ENCODE assay signal across 14 mouse cellular contexts in the genomic region with DNA sequence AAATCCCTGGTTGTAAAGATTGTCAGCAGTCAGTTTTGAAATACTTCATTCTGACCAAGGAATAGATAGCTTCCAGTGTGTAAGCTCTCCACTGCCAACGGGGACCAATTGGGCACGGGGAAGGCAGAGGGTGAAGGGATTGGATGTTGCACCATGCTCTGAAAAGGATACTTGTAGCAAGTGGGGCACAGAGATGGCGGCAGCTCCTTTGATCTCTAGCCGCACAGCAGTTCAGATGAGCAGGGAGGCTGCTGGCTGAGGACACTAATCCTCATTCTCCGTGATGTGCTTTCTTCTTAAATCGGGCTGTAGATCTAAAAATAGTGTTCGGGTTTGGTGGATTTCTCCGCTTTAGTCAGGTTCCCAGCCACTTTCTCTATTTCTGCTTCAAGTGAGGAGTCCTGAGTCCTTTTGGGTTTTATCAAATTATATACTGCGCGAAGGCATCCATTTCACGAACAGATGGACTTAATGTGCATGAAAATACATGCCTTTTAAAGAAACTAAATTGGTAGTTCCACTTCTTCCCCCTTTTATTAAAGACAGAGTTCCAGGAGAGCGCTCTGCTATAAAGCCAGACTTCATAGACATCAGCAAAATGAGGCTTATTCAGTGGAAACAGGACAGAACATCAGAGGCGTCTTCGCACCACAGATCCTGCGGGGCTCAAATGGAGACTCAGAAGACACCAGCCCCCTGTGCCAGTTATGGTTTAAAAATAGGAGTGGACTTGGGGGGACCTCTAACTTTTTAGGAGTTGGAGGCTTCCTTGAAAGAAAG.
DNase-seq lines count a peak whose midpoint lies in the region; ATAC-seq and TF ChIP-seq lines count a peak whose summit lies in the region.
"Had no signal": no experiment of that assay in that cellular context is flagged by ENCODE, and none has a peak within 500 bp of the region (broad histone marks: within the 10 kb centered on the region; RNA-seq: fewer than 3 reads in every experiment).

No protein-coding gene starts in this region.

- whole genome bisulfite sequencing in forebrain, embryonic 14.5 days = 53% methylated on average over 15 of the region's 15 CpGs
- WGBS in forebrain, embryonic 15.5 days = 51% methylated on average over 15 of the region's 15 CpGs
- 34% methylated on average over 15 of the region's 15 CpGs for WGBS in embryonic facial prominence, embryonic 14.5 days
- WGBS in olfactory bulb, adult 2 months = 20% methylated on average over 15 of the region's 15 CpGs

- no peak for ATAC-seq in forebrain, embryonic 14.5 days
- ATAC-seq in forebrain, embryonic 15.5 days (replicated peaks) = no peak
- ATAC-seq in embryonic facial prominence, embryonic 14.5 days (ENCODE audit: low read depth) = 0 out of 2 replicates have a peak, but pooled peaks have one; percentile 30
- ATAC-seq: activated CD4-positive, CD25-positive, alpha-beta regulatory T cell, adult 4 months had no signal

- no peak overlapping the region for H3K27ac ChIP-seq in forebrain, embryonic 14.5 days (ENCODE audit: low read depth, low read length)
- H3K27ac ChIP-seq in forebrain, embryonic 15.5 days (replicated peaks) = no peak overlapping the region
- H3K27ac ChIP-seq in left cerebral cortex, adult 2 months = no peak overlapping the region
- 0 out of 2 replicates have a peak overlapping the region, but pooled peaks have one; percentile 21 for H3K27ac ChIP-seq in embryonic facial prominence, embryonic 14.5 days (replicated peaks; ENCODE audit: low read depth, low read length)
- peak overlapping the region; percentile 62 for H3K27ac ChIP-seq in olfactory bulb, adult 2 months (ENCODE audit: insufficient read depth, low read depth, low read length)
- H3K27ac ChIP-seq: heart, embryonic 13.5 days; layer of hippocampus, adult 2 months had no signal

- no peaks in the 10 kb centered on the region for H3K9me3 ChIP-seq in forebrain, embryonic 14.5 days (replicated peaks; ENCODE audit: control insufficient read depth, low read length)
- no peaks in the 10 kb centered on the region for H3K9me3 ChIP-seq in forebrain, embryonic 15.5 days
- H3K9me3 ChIP-seq in embryonic facial prominence, embryonic 14.5 days (ENCODE audit: control insufficient read depth, low read length) = no peaks in the 10 kb centered on the region
- H3K9me3 ChIP-seq: heart, embryonic 13.5 days had no signal

- peak; percentile 36 for DNase-seq in forebrain, embryonic 14.5 days (ENCODE audit: low spot score)
- no peak for DNase-seq in left cerebral cortex, adult 2 months (ENCODE audit: extremely low spot score in 1 of 2, low spot score in 2 of 2)
- no peak for DNase-seq in left cerebral cortex, postnatal 10 days (ENCODE audit: extremely low spot score in 1 of 2, low spot score in 2 of 2)
- DNase-seq in embryonic facial prominence, embryonic 14.5 days (ENCODE audit: low spot score) = peak; percentile 86
- no peak for DNase-seq in B cell, adult 2 months
- DNase-seq in spleen, adult 18-20 months = no peak
- DNase-seq: lung, postnatal 36 days had no signal

- no peak for TF ChIP-seq POLR2A in olfactory bulb, adult 2 months (IDR thresholded peaks at IDR 0.05; ENCODE audit: insufficient read depth, low read depth, low read length)

- H3K4me1 ChIP-seq in forebrain, embryonic 14.5 days (ENCODE audit: control insufficient read depth, insufficient read depth, low read length) = no peaks in the 10 kb centered on the region
- no peaks in the 10 kb centered on the region for H3K4me1 ChIP-seq in forebrain, embryonic 15.5 days
- peaks cover 9% of the 10 kb centered on the region for H3K4me1 ChIP-seq in embryonic facial prominence, embryonic 14.5 days (ENCODE audit: control insufficient read depth, insufficient read depth, low read length)
- peaks cover 9% of the 10 kb centered on the region for H3K4me1 ChIP-seq in olfactory bulb, adult 2 months (ENCODE audit: control insufficient read depth, insufficient read depth, low read length)
- H3K4me1 ChIP-seq: heart, embryonic 13.5 days had no signal

- H3K4me3 ChIP-seq in forebrain, embryonic 14.5 days (ENCODE audit: low read depth, low read length) = no peak overlapping the region
- H3K4me3 ChIP-seq in forebrain, embryonic 15.5 days = no peak overlapping the region
- H3K4me3 ChIP-seq in left cerebral cortex, adult 2 months = peak overlapping the region; percentile 2; the same call in 1 of the 2 replicates
- H3K4me3 ChIP-seq in embryonic facial prominence, embryonic 14.5 days (ENCODE audit: low read depth, low read length) = no peak overlapping the region; the same call in 1 of the 2 replicates
- H3K4me3 ChIP-seq in olfactory bulb, adult 2 months (ENCODE audit: insufficient read depth, low read depth, low read length) = peak overlapping the region; percentile 9; the same call in 1 of the 2 replicates
- H3K4me3 ChIP-seq: heart, embryonic 13.5 days; layer of hippocampus, adult 2 months had no signal

- H3K4me2 ChIP-seq in forebrain, embryonic 14.5 days (ENCODE audit: low read length) = no peak overlapping the region
- H3K4me2 ChIP-seq in forebrain, embryonic 15.5 days (replicated peaks) = no peak overlapping the region
- H3K4me2 ChIP-seq in embryonic facial prominence, embryonic 14.5 days (ENCODE audit: low read depth, low read length) = peak overlapping the region; percentile 45
- H3K4me2 ChIP-seq: heart, embryonic 13.5 days; liver, embryonic 11.5 days had no signal

- TF ChIP-seq CTCF in left cerebral cortex, adult 2 months (IDR thresholded peaks at IDR 0.05) = no peak
- TF ChIP-seq CTCF in olfactory bulb, adult 2 months (IDR thresholded peaks at IDR 0.05; ENCODE audit: insufficient read depth, low read depth, low read length) = no peak

- H3K27me3 ChIP-seq in forebrain, embryonic 14.5 days (replicated peaks; ENCODE audit: control insufficient read depth, insufficient read depth, low read length) = no peaks in the 10 kb centered on the region
- H3K27me3 ChIP-seq in forebrain, embryonic 15.5 days = no peaks in the 10 kb centered on the region
- H3K27me3 ChIP-seq in embryonic facial prominence, embryonic 14.5 days (replicated peaks; ENCODE audit: control insufficient read depth, insufficient read depth, low read length) = no peaks in the 10 kb centered on the region

- no peaks in the 10 kb centered on the region for H3K36me3 ChIP-seq in forebrain, embryonic 14.5 days (ENCODE audit: control insufficient read depth, insufficient read depth, low read length)
- no peaks in the 10 kb centered on the region for H3K36me3 ChIP-seq in forebrain, embryonic 15.5 days
- H3K36me3 ChIP-seq in embryonic facial prominence, embryonic 14.5 days (ENCODE audit: control insufficient read depth, insufficient read depth, low read length) = no peaks in the 10 kb centered on the region
- H3K36me3 ChIP-seq: G1E; heart, embryonic 13.5 days had no signal

- H3K9ac ChIP-seq in forebrain, embryonic 14.5 days (ENCODE audit: low read length) = no peak overlapping the region
- no peak overlapping the region for H3K9ac ChIP-seq in forebrain, embryonic 15.5 days (replicated peaks)
- no peak overlapping the region for H3K9ac ChIP-seq in embryonic facial prominence, embryonic 14.5 days (ENCODE audit: low read depth, low read length)
- H3K9ac ChIP-seq: heart, embryonic 13.5 days had no signal

- intact Hi-C loops in left cerebral cortex, adult 2 months (cut with DNase I) = no loop called here
- intact Hi-C loops in left cerebral cortex, postnatal 10 days (cut with DNase I) = no loop called here

Comparison
In these comparisons a context has a peak if more than half of its experiments do, and no peak if none do; other contexts are left out.
1. DNase-seq: peak in forebrain, embryonic 14.5 days (single experiment) and embryonic facial prominence, embryonic 14.5 days (single experiment); none in left cerebral cortex, adult 2 months (0 of 2), left cerebral cortex, postnatal 10 days (0 of 2), B cell, adult 2 months (0 of 2) and spleen, adult 18-20 months (0 of 2).
2. H3K27ac ChIP-seq: peak in embryonic facial prominence, embryonic 14.5 days (single experiment) and olfactory bulb, adult 2 months (single experiment); none in forebrain, embryonic 14.5 days (single experiment), forebrain, embryonic 15.5 days (single experiment) and left cerebral cortex, adult 2 months (single experiment).
3. H3K4me3 ChIP-seq: peak in left cerebral cortex, adult 2 months (single experiment) and olfactory bulb, adult 2 months (single experiment); none in forebrain, embryonic 14.5 days (single experiment), forebrain, embryonic 15.5 days (single experiment) and embryonic facial prominence, embryonic 14.5 days (single experiment).